Mouse (Mus musculus): Measurements from ENCODE around the gene Gli2.

DNA sequence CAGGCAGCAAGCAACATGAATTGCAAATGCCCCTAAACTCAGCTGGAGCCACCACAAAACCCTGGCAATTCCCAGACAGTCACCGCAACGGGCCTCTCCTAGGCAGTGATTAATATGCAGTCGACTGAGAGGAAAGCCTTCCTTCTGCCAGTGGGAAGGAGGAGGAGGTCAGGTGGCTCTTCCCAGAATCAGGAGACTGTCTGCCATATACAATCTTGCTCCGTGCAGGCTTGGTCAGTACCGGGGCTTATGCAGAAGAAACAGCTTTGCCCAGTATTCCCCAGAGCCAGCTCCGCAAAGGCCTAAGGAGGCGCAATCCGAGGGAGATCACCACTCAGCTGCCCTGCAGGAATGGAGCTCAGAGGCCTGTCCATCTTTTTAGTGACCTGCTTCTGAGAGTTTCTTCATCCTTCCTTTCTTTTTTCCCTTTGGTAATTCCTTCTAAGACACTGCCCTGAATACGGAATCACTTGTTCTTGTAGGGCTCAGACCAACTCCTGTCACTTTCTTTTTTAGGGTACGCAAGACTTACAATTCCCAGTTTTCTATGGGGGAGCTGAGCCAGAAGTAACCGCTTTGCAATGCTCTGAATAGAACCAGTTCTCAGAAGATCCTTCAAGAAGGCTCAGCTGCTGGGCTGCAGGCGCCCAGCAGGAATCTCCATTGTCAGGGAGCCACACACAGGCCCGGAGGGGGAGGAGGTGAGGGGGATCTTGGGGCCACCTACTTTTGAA is 142.6 kb downstream of the Gli2 start:
- TF ChIP-seq TAL1 (conservative IDR thresholded peaks at IDR 0.05; ENCODE audit: low read depth, low read length) (no peak), CTCF (IDR thresholded peaks at IDR 0.05; ENCODE audit: low read depth, low read length) (no peak), GATA1 (IDR thresholded peaks at IDR 0.05; ENCODE audit: borderline replicate concordance, low read length) (no peak), POLR2AphosphoS5 (IDR thresholded peaks at IDR 0.05; ENCODE audit: insufficient replicate concordance, low read depth, low read length) (no peak)
